Mouse (Mus musculus) ZHBTc4 (cell line): ENCODE measurements around the gene Gps2.

Experiments
- DNase-seq: peaks from one replicate; pipeline ENCODE4 v3.0.0-alpha.2; 2011; ENCODE audit warnings: low read depth, low spot score

Gps2 gene

DNA sequence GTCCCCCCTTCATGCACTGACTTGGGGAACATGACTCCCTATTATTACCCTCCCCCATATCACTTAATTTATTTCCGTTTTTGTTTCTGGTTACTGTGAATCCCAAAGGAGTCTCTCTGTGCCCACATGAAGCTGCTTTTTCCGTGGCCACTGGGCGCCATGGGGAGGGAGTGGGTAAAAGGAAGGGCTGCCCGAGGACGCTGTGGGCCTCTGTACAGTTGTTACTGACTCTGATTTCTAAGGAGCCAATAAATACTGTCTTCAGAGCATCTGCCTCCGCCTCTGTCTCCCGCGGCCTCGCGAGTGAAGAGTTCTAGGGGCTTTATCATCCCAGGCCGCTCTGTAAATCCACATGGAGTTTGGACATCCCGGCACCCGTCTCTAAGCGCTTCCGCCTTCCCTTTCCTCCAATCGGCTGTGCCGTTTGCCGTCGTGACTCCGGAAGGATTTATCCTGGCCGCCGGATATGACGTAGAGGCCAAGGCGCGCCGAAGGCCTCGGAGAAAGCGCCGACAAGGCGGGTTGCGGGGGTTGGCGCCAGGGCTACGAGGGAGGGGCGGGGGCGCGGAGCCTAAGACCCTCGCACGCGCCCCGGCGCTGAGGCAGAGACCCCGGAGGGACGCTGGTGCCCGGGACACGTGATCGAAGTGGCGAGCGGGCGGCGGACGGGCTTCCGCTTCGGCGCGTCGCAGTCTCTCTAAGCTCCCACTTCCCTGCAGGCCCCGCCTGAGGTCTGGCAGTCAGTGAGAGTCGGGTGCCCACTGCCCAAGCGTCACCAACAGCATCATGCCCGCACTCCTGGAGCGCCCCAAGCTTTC, at the start of gene Gps2:
TSS of gene Gps2 (plus strand) at position 335 of the 818 bp plus-strand sequence.
- peak; percentile 97 for DNase-seq

- no peak for DNase-seq
Measured at GRCm38 (mm10) chr11:69864138-69864860, 49.4 kb upstream of the Gps2 start.

- DNase-seq, result no peak
Measured at GRCm38 (mm10) chr11:69865561-69865960, 48.1 kb upstream of the Gps2 start.

DNA sequence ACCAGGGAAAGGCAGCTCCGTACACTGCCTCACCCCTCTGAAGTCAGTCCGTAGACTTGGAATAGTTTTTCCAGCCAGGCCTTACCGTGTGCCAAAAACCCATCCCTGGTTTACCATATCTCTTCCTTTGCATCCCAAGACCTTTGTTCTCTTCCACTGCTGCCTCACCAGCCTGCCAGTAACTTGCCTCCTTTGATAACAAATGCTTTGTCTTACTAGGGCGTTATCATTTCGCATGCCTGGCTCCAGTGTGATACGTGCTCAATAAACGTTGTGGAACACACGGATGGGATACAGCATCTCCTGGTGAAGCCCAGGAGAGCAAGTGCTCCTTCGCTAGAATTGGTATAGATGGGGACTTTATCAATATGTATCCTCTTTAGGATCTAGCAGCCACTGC, 46.4 kb upstream of the Gps2 start:
- no peak for DNase-seq

GRCm38 (mm10) chr11:69870289-69871069, 43.2 kb upstream of the Gps2 start:
- no peak for DNase-seq

DNA sequence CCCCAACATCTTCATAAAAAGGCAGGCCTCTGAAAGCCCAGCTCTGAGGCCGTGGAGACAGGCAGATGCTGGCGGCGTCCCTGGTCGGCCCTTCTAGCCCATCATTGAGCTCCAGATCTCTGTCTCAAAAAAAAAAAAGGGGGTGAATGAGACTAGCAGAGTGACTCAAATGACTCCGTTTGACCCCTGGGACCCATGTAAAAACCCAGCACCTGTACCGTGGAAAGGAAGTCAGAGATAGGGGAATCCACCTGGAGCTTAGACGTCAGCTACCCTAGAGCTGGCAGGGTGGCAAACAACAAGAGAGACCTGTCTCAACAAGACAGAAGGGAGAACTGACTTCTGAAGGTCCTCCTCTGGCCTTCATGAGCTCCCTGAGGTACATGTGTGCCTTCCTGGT, 41.9 kb upstream of the Gps2 start:
- no peak for DNase-seq

DNA sequence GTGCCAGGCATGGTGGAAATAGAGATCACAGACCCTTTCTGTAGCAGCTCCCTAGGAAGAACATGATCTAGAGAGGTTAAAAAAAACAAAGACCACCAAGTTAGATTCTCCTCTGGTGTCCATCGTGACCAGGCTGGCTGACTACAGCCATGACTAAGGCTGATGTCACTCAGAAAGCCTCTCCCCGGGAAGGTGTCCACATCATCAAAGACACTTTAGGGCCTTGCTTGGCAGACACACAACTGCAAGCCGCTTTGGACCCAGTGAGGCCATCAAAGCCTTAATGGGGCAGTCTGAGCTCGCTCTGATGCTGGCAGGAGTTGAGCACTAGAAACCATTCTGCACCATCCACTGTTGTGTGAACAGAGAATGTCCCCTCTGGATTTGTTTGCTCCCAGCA, 41.2 kb upstream of the Gps2 start:
- no peak for DNase-seq

DNA sequence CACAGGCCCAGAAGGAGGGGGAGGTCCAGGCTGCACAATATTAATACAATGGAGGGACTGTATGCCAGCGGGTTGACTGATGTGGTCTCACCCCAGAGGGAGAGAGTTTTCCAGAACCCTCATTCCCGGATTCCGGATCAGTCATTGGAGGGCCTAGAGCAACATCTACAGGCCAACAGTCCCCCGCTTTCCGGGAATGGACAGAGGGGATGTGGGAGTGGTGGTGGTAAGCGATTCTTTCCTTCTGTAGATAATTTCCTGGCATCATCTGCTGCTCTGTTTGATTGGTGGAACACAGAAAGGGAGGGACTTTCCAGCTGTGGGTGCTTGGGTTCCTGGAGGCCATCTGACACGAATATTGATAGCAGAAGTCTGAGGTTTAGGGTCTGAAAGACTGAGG, 37.5 kb upstream of the Gps2 start:
- DNase-seq, result no peak

DNA sequence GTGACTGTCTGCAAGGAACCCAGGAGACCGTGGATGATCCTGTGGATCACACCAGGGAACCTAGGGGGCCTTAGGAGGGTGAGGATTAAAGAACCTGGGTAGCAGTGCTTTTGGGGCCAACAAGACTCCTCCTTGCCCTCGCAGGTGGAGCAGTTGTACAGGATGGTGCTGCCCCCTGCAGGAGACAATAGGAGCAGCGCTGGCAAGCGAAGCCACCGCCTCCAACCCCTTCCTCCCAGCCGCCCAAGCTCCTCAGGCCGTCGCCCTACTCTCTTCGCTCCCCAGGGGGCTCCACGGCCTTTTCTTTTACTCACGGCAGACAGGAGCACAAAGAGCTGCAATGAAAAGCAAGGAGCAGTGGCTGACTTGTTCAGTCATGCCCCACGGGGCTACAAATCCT, 36.8 kb upstream of the Gps2 start:
- DNase-seq, result peak; percentile 98

- DNase-seq, result no peak
Measured at GRCm38 (mm10) chr11:69877878-69878277, 35.8 kb upstream of the Gps2 start, which contains the start of gene Tmem95. Gene Tmem95 (minus strand): TSS chr11:69878018.

- DNase-seq, result peak; percentile 36
Measured at GRCm38 (mm10) chr11:69878399-69878798, 35.3 kb upstream of the Gps2 start.

DNA sequence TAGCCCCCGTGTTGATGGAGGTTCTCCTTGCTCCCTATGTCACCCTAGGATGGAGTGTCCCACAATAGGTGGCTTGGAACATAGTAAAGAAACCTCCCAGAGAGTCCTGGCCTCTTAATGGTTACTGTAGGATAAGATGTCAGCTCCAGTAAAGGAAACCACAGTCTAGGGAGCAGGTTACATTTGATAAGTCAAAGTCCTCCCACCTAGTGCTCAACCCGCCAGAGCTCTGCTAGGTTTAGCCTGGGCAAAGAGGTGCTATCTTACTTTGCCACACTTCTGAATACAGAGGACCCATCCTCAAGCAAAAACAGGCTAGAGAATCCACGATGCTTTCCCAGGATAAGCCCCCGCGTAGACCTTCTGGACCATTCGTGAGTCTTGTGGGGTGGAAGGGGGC, 34.7 kb upstream of the Gps2 start:
- no peak for DNase-seq

DNA sequence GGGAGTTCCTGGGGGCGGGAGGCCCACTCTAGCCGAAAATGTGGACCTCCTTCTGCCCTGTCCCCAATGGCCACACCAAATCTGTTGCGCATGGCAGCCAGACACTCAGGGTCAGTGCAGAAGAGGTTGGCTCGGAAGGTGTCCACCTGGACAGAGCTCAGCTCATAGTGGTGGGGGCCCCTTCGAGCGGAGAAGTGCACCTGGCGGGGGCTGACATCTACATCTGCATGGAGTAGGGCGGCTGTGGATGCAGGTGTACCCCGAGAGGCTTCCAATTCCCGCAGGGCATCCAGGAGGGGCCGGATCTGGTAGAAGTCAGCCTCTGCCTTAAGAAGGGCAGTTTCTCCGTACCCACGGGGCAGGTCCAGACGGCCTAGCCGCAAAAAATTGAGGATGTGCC, 34.0 kb upstream of the Gps2 start:
- DNase-seq, result no peak

DNA sequence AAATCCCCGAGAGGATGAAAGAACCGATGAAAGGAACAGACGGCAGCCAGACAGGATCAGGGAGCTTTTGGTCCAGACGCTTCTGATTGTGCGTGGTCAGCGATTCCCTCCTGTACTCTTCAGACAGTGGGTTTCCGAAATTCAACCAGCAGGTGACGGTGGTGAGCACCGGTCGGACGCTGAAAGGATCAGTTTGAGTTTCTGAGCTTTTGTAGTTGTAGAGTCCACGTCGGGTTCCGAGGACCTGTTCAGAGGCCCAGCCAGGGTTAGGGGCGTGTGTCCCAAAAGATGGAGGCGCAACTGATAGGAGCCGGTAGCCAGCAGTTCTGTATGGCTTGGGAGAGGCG, 33.2 kb upstream of the Gps2 start:
- DNase-seq, result peak; percentile 77

GRCm38 (mm10) chr11:69880853-69881603, 32.7 kb upstream of the Gps2 start, which contains the start of gene Kctd11:
Gene Kctd11 (minus strand): TSS chr11:69881406.
- DNase-seq, result peak; percentile 86

DNA sequence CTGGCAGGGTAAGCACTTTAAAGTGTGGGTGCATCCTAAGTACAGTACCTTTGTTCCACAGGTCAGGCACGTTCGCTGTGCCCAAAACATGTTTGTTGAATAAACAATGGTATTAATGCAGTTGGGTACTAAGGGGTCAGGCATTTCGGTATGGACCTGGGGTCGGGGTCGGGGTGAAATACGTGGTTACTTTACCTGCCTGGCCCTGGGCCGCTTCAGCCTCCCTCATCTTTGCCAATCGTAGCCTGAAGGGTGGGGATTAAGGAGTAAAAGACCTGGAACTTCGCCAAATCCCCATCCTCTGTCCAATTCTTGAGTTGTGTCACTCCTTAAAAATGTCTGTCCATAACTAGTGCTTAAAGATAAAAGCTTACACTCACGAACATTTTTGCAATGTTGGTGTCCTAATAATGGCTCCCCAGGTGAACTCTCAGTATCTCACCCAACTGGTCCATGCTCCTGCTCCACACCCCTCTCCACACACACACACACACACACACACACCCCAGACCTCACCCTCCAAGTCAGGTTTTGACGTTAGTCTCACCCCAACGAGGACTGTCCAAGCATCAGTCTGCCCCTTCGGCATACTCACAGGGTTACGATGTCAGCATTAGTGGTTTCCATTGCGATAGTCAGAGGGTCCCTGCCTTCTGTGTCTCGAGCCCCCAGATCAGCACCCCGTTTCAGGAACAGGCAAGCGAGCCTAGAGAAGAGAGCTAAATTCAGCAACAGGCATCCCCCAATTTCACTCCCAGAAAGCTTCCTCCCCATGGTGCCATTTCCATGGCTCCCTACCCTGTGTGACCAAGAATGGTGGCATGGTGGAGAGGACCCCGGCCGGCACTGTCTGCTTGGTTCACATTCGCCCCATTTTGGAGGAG, 31.7 kb upstream of the Gps2 start:
- no peak for DNase-seq

DNA sequence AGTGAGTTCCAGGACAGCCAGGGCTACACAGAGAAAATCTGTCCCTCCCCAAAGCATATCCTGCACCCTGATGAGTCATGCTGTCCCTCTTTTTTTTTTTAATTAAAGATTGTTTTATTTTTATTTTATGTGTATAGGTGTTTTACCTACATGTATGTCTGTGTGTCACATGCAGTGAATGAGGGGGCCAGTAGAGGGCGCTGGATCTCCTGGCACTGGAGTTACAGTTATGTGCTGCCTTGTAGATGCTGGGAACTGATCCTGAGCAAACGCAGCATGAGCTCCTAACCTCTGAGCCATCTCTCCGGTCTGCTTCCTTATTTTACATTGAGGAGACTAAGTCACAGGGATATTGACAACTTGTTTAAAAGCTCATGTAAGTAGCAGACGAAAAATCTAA, 30.6 kb upstream of the Gps2 start:
- peak; percentile 76 for DNase-seq

- DNase-seq, result no peak
Measured at GRCm38 (mm10) chr11:69883527-69884151, 30.0 kb upstream of the Gps2 start.

DNA sequence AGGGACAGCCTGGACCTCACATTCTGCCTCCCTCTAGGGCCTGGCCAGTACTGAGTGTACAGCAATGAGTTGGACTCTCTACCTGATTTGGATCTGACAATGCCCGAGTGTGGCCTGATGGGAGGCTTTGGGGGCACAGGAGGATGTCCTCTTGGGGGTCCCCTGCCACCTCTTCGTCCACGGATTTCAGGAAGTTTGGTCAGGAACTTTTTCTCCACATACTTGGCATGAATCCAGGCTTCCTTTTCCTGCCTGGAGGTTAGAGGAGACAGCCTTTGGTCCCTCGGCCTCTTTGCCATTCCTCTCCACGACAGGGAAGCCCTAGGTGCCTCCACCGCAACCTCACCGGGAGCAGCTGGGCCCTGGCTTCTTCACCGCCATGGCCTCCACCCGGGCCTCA, 29.4 kb upstream of the Gps2 start:
- DNase-seq, result no peak

DNA sequence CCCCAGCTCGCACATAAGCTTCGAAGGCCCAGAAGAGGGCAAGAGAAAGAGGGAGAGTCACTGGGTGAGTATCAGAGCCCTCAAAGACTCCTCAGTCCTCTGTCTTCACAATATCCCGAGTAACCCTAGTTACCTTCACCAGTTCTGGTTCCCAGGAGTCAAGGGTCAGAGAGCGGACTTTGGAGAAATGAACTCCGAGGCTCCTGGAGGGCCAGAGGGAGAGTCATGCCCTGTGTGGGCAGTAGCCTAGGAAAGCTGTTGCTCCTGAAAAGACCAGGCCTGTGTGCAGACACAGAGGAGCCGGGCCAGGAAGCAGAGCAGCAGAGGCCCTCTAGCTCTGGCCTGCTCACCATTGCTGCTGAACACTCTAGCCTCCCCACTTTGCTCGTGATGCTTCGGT, 29.0 kb upstream of the Gps2 start:
- no peak for DNase-seq
